Comparison of ENCODE assay signal across 11 mouse cellular contexts in genomic region chr11:11831940-11832754, GRCm38 (mm10). TPM values are rescaled to one million over a fixed set of nuclear protein-coding genes. Genes with fewer than 3 reads are reported as not detected.
A peak's percentile ranks its signal among the peaks of the same experiment; 100 is the strongest.
DNase-seq lines count a peak whose midpoint lies in the region; ATAC-seq lines count a peak whose summit lies in the region.
"Had no signal": no experiment of that assay in that cellular context is flagged by ENCODE, and none has a peak within 500 bp of the region (broad histone marks: within the 10 kb centered on the region; RNA-seq: fewer than 3 reads in every experiment).

No protein-coding gene starts in this region.

- 8% methylated on average over 6 of the region's 6 CpGs for WGBS in kidney, embryonic 15.5 days
- WGBS in hindbrain, embryonic 16.5 days, result 12% methylated on average over 6 of the region's 6 CpGs

- peak overlapping the region; percentile 88 for H3K27ac ChIP-seq in kidney, embryonic 15.5 days
- no peak overlapping the region for H3K27ac ChIP-seq in hindbrain, embryonic 16.5 days (ENCODE audit: low read depth, low read length)

- peak; percentile 49 for ATAC-seq in kidney, embryonic 15.5 days (replicated peaks; ENCODE audit: low FRiP score)
- peak; percentile 44; the same call in 1 of the 2 replicates for ATAC-seq in hindbrain, embryonic 16.5 days
- no peak for ATAC-seq in granulocyte monocyte progenitor cell, adult 5-6 weeks (replicated peaks; ENCODE audit: poor library complexity, severe bottlenecking)

- DNase-seq in kidney, postnatal 4 days, result no peak
- peak; percentile 77 for DNase-seq in embryo, embryonic 10.5 days (ENCODE audit: low spot score)
- DNase-seq in lung, postnatal 36 days, result peak; percentile 42
- DNase-seq in spleen, postnatal 4 days (ENCODE audit: low spot score in 2 of 2), result no peak
- no peak for DNase-seq in cerebellum, postnatal 4 days (ENCODE audit: low spot score in 2 of 2)
- DNase-seq: cerebellum, postnatal 10 days; kidney, postnatal 25 days; thymus, postnatal 36 days had no signal

- H3K9me3 ChIP-seq in kidney, embryonic 15.5 days (replicated peaks), result no peaks in the 10 kb centered on the region
- no peaks in the 10 kb centered on the region for H3K9me3 ChIP-seq in hindbrain, embryonic 16.5 days (ENCODE audit: control insufficient read depth, low read length)

- H3K4me3 ChIP-seq in kidney, embryonic 15.5 days (replicated peaks), result no peak overlapping the region
- no peak overlapping the region for H3K4me3 ChIP-seq in hindbrain, embryonic 16.5 days (ENCODE audit: low read length)

- H3K27me3 ChIP-seq in kidney, embryonic 15.5 days, result no peaks in the 10 kb centered on the region
- H3K27me3 ChIP-seq in hindbrain, embryonic 16.5 days (replicated peaks; ENCODE audit: control insufficient read depth, insufficient read depth, low read length), result no peaks in the 10 kb centered on the region; the same call in 1 of the 2 replicates

- peaks cover 71% of the 10 kb centered on the region for H3K4me1 ChIP-seq in kidney, embryonic 15.5 days
- no peaks in the 10 kb centered on the region; the same call in 1 of the 2 replicates for H3K4me1 ChIP-seq in hindbrain, embryonic 16.5 days (ENCODE audit: control insufficient read depth, insufficient read depth, low read depth, low read length)

- no peak overlapping the region for H3K4me2 ChIP-seq in kidney, embryonic 15.5 days
- no peak overlapping the region for H3K4me2 ChIP-seq in hindbrain, embryonic 16.5 days (ENCODE audit: low read length)

- 0 out of 2 replicates have a peak overlapping the region, but pooled peaks have one; percentile 10 for H3K9ac ChIP-seq in kidney, embryonic 15.5 days
- no peak overlapping the region for H3K9ac ChIP-seq in hindbrain, embryonic 16.5 days (ENCODE audit: low read depth, low read length)

- no peaks in the 10 kb centered on the region for H3K36me3 ChIP-seq in kidney, embryonic 15.5 days
- H3K36me3 ChIP-seq in hindbrain, embryonic 16.5 days (ENCODE audit: control insufficient read depth, insufficient read depth, low read length), result no peaks in the 10 kb centered on the region

RNA-seq across cellular contexts. Expression of gene Fignl1, which starts 23.4 kb away (rescaled TPM):
- polyA plus RNA-seq in kidney, embryonic 15.5 days (2015; fragmentation: Nextera tagmentation; extraction: Ambion mirVana), result 66.0 and 70.0 TPM in 2 replicates
- polyA plus RNA-seq in hindbrain, embryonic 16.5 days (2015; fragmentation: Nextera tagmentation; extraction: Ambion mirVana), result 12.4 and 13.5 TPM in 2 replicates
- 43.8 and 51.2 TPM in 2 replicates for total RNA-seq in granulocyte monocyte progenitor cell, adult 5-6 weeks (2014; fragmentation: Nextera tagmentation)
- 93.0 and 100 TPM in 2 replicates for total RNA-seq in granulocyte monocyte progenitor cell, adult 5-6 weeks (2017)

Comparison
In these comparisons a context has a peak if more than half of its experiments do, and no peak if none do; other contexts are left out.
1. DNase-seq: peak in embryo, embryonic 10.5 days (single experiment) and lung, postnatal 36 days (single experiment); none in kidney, postnatal 4 days (0 of 2), spleen, postnatal 4 days (0 of 2) and cerebellum, postnatal 4 days (0 of 2).